Mouse (Mus musculus) skeletal muscle tissue, adult 2 months (tissue): ENCODE measurements around the gene Gm3776.
"Not testable (repeated sequence)": the region's sequence is repeated elsewhere in the genome, so short reads cannot be mapped to it uniquely, and the experiment has no call there.

ENCODE experiments used
- DNase-seq: peaks from one replicate; pipeline ENCODE4 v3.0.0-alpha.2; 2012; ENCODE audit warnings: low read depth, low spot score

Gm3776 gene

DNA sequence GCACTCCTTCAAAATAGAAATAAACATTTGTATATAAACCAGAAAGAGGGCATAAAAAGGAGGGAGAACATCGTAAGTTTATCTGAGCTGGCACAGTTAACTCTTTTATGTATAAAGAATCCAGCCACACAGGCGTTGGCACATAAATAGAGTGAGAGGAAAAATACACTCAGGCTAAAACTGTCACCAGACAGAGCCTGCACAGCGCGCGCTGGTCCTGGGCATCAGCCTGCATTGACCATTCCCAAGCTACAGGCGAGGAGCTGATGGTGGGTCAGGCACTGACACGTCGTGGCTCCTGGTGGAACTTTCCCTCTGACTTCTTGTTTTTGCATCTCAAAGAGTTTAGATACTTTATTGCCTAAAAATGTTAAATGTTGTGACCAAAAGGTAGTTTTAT is 35.5 kb downstream of the Gm3776 start:
- DNase-seq, result not testable (repeated sequence)

- DNase-seq, result not testable (repeated sequence)
Observed at GRCm38 (mm10) chr9:78293683-78294082, 36.8 kb downstream of the Gm3776 start.

- DNase-seq, result not testable (repeated sequence)
Observed at GRCm38 (mm10) chr9:78294781-78295180, 37.9 kb downstream of the Gm3776 start.

DNA sequence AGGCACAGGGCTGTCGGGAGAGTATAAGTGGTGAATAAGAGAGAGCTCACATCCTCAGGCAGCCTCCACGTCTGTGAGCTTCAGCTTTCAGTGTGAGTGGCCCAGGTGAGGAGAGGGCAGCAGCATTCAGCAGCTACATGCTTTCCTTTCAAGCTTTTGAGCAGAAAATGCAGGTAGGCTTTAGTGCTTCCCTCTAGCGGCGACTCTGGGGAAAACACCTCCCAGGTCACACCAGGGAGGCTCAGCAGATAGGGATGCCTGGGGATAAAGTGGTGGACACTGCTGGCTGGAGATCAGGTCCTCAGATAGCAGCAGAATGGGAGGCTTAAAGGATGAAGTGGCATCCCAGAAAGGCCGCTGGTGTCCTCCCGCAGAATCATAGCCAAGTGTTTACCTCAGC is 39.2 kb downstream of the Gm3776 start:
- peak; percentile 2 for DNase-seq

DNA sequence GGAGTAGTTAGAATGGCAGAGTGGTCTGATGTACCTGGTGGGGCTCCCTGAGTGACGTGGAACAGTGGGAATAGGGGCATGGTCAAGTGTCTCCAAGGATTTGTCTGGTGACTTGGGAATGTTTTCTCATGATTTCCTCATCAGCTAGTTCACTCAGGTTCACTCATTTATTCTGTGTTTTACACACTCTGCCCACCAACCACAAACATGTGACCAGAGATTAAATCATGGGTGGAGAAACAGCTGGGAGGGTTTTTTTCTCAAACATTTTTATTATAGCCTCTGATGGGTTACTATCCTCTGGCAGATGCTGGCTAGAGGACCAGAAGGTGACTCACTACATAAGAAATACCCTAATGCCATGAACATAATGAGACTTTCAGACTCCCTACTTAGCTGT is 41.3 kb downstream of the Gm3776 start:
- no peak for DNase-seq

DNA sequence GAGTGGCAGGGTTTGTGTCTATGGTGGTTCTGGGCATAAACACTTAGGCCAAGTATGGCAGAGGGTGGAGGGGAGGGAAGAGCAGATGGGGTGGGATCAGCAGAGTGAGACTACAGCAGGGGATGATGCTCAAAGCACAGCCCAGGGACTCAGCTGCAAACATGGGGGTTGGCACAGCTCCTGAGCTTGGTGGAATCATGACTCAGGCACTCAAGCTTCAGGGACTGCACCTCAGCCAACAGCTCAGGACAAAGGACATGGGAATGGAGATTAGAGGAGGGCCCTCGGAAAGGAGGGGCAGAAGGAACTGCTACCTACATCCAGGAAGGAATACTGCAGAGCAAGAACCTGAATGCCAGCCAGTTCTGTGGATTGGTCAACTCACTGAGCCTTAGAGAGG is 42.2 kb downstream of the Gm3776 start:
- DNase-seq, result not testable (repeated sequence)

DNA sequence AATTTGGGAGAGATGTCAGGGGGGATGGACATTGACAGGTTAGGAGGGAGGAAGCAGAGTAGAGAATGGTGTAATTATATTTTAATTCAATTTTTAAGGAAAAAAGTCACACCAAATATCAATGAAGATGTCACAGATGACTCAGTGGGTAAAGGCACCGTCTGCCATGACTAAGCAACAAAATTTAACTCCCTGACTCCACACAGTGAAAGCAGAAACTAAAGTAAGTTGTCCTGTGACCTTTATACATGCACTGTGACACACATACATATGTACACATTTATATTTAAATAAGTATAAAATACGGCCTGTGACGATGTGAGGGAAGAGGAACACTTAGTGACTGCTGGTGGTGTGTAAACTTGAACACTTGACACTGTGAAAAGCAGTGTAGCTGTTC is 51.2 kb downstream of the Gm3776 start:
- not testable (repeated sequence) for DNase-seq

- DNase-seq, result no peak
Observed at GRCm38 (mm10) chr9:78314696-78315095, 57.8 kb downstream of the Gm3776 start, which contains the start of gene Omt2a. TSS of gene Omt2a (minus strand) at chr9:78314796.
